Mouse (Mus musculus): ENCODE measurements around the gene Lpp. TPM values are rescaled to one million over a fixed set of nuclear protein-coding genes. Genes with fewer than 3 reads are reported as not detected.

Lpp gene
- polyA plus RNA-seq, 1 experiment: not detected

DNA sequence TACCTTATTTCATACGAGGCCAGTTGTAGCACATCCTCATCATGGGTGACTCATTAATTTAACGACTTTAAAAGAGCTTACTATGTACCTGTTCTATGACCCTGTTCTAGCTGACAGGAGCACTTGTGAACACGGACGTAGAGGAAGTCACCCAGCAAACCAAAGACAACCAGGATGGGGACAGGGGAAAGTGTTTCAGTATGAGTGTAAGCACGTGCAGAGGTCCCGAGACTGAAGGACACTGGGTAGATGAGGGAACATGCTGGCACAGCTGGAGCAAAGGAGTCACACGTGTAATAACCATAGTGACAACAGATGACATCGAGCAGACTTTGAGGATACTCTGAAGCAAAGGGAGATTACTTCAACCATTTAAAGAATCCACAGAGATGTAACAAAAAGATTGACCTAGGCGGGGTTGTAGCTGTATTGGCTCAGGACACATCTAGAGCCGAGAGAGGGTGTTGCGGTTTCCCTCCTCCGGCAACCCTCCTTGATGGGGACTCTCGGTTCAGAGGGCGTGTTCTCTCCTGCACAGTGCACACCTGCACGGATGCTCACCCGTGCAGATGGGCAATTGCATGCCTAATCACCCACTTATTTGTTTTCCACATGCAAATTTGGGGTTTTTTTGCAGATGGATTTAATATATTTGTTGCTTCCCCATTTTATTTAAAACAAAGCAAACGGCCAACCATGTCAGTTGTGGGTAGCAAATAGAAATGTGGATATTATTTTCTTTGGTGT lies 74.4 kb downstream of the Lpp start:
- Histone ChIP-seq H3K4me1 (ENCODE audit: control insufficient read depth, insufficient read depth, low read length) (no peaks in the 10 kb centered on the region), H3K27ac (ENCODE audit: insufficient read depth, low read depth, low read length) (no peak overlapping the region), H3K4me3 (ENCODE audit: insufficient read depth, low read depth, low read length) (no peak overlapping the region)
- TF ChIP-seq CTCF (IDR thresholded peaks at IDR 0.05; ENCODE audit: insufficient read depth, low read depth, low read length): no peak
- no peak for TF ChIP-seq POLR2A (IDR thresholded peaks at IDR 0.05; ENCODE audit: insufficient read depth, low read depth, low read length)
- 91% methylated on average over 17 of the region's 17 CpGs for WGBS

DNA sequence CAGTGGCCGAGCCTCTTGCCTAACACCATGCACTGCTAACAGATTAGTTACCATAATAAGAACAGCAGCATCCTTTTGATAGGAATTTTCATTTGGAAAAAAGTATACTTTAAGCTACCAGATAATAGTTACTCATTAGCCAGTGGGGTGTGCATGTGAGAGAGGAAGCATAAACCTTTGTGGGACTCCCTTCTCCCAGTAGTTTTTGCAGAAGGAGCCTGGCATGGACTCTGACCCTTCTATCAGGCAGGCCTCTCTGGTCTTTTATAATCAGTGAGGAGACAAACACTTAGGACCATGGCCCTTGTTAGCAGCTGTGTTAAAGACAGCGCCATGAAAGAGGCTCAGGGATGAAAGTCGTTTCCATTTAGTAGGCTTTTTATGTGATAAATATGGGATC lies 76.0 kb downstream of the Lpp start:
- TF ChIP-seq CTCF (IDR thresholded peaks at IDR 0.05; ENCODE audit: insufficient read depth, low read depth, low read length) (no peak), POLR2A (IDR thresholded peaks at IDR 0.05; ENCODE audit: insufficient read depth, low read depth, low read length) (no peak)
- Histone ChIP-seq H3K27ac (ENCODE audit: insufficient read depth, low read depth, low read length) (no peak overlapping the region), H3K4me3 (ENCODE audit: insufficient read depth, low read depth, low read length) (no peak overlapping the region), H3K4me1 (ENCODE audit: control insufficient read depth, insufficient read depth, low read length) (no peaks in the 10 kb centered on the region)
- WGBS: 89% methylated on average over 3 of the region's 3 CpGs

DNA sequence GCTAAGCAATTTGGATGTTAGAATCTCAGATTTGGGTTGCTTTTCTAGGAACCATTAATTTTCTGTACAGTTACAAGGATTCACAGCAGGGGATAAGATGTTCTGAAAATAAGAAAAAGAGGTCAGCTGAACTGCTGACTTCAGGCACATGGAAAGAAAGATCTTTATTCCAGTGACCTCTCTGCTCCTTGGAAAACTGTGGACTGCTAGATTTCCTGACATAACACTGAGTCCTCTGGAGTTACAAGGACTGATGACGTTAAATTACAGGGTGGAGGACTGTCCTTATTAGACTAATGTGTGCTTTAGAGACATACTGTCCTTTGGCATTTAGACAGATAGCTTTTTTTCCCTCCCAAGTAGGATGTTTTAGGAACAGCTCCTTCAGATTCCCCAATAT lies 77.3 kb downstream of the Lpp start:
- Histone ChIP-seq H3K27ac (ENCODE audit: insufficient read depth, low read depth, low read length) (no peak overlapping the region), H3K4me3 (ENCODE audit: insufficient read depth, low read depth, low read length) (no peak overlapping the region), H3K4me1 (ENCODE audit: control insufficient read depth, insufficient read depth, low read length) (no peaks in the 10 kb centered on the region)
- 78% methylated on average over 1 of the region's 1 CpGs for WGBS
- TF ChIP-seq POLR2A (IDR thresholded peaks at IDR 0.05; ENCODE audit: insufficient read depth, low read depth, low read length): no peak
- TF ChIP-seq CTCF (IDR thresholded peaks at IDR 0.05; ENCODE audit: insufficient read depth, low read depth, low read length): no peak

DNA sequence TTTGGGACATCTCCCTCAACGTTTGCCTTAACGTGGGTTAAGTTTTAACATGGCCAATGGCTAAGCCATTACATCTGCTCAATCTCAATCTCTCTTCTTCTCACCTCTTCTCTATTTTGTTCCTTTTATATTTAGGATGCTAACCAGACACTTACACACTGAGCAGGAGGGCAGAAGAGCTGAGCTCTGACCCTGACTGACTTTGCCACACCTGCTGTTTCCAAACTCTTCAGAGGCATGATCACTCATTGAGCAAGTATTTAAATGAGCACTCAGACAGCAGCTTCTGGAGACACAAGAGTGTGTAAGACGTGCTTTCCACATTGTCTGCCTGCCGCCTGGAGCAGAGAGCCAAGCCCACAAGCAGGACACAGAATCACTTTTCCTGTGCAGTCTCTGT lies 77.7 kb downstream of the Lpp start:
- H3K4me3 ChIP-seq (ENCODE audit: insufficient read depth, low read depth, low read length): no peak overlapping the region
- TF ChIP-seq CTCF (IDR thresholded peaks at IDR 0.05; ENCODE audit: insufficient read depth, low read depth, low read length) (no peak), POLR2A (IDR thresholded peaks at IDR 0.05; ENCODE audit: insufficient read depth, low read depth, low read length) (no peak)
- no peaks in the 10 kb centered on the region for H3K4me1 ChIP-seq (ENCODE audit: control insufficient read depth, insufficient read depth, low read length)
- H3K27ac ChIP-seq (ENCODE audit: insufficient read depth, low read depth, low read length): no peak overlapping the region
- WGBS: 83% methylated on average over 4 of the region's 4 CpGs

GRCm38 (mm10) chr16:24471801-24472200 lies 78.5 kb downstream of the Lpp start:
- no peak overlapping the region for H3K4me3 ChIP-seq (ENCODE audit: insufficient read depth, low read depth, low read length)
- H3K4me1 ChIP-seq (ENCODE audit: control insufficient read depth, insufficient read depth, low read length): no peaks in the 10 kb centered on the region; the same call in 1 of the 2 replicates
- no peak overlapping the region for H3K27ac ChIP-seq (ENCODE audit: insufficient read depth, low read depth, low read length)
- WGBS: 68% methylated on average over 1 of the region's 1 CpGs
- TF ChIP-seq CTCF (IDR thresholded peaks at IDR 0.05; ENCODE audit: insufficient read depth, low read depth, low read length) (no peak), POLR2A (IDR thresholded peaks at IDR 0.05; ENCODE audit: insufficient read depth, low read depth, low read length) (no peak)

GRCm38 (mm10) chr16:24473966-24474365 lies 80.7 kb downstream of the Lpp start:
- no peak overlapping the region for H3K27ac ChIP-seq (ENCODE audit: insufficient read depth, low read depth, low read length)
- H3K4me3 ChIP-seq (ENCODE audit: insufficient read depth, low read depth, low read length): no peak overlapping the region
- TF ChIP-seq CTCF (IDR thresholded peaks at IDR 0.05; ENCODE audit: insufficient read depth, low read depth, low read length): no peak
- no peak for TF ChIP-seq POLR2A (IDR thresholded peaks at IDR 0.05; ENCODE audit: insufficient read depth, low read depth, low read length)
- WGBS: 95% methylated on average over 3 of the region's 3 CpGs
- no peaks in the 10 kb centered on the region; the same call in 1 of the 2 replicates for H3K4me1 ChIP-seq (ENCODE audit: control insufficient read depth, insufficient read depth, low read length)

GRCm38 (mm10) chr16:24474781-24475180 lies 81.5 kb downstream of the Lpp start:
- Histone ChIP-seq H3K4me3 (ENCODE audit: insufficient read depth, low read depth, low read length) (no peak overlapping the region), H3K4me1 (ENCODE audit: control insufficient read depth, insufficient read depth, low read length) (no peaks in the 10 kb centered on the region; the same call in 1 of the 2 replicates), H3K27ac (ENCODE audit: insufficient read depth, low read depth, low read length) (no peak overlapping the region)
- TF ChIP-seq POLR2A (IDR thresholded peaks at IDR 0.05; ENCODE audit: insufficient read depth, low read depth, low read length): no peak
- no peak for TF ChIP-seq CTCF (IDR thresholded peaks at IDR 0.05; ENCODE audit: insufficient read depth, low read depth, low read length)
- 90% methylated on average over 6 of the region's 6 CpGs for WGBS

DNA sequence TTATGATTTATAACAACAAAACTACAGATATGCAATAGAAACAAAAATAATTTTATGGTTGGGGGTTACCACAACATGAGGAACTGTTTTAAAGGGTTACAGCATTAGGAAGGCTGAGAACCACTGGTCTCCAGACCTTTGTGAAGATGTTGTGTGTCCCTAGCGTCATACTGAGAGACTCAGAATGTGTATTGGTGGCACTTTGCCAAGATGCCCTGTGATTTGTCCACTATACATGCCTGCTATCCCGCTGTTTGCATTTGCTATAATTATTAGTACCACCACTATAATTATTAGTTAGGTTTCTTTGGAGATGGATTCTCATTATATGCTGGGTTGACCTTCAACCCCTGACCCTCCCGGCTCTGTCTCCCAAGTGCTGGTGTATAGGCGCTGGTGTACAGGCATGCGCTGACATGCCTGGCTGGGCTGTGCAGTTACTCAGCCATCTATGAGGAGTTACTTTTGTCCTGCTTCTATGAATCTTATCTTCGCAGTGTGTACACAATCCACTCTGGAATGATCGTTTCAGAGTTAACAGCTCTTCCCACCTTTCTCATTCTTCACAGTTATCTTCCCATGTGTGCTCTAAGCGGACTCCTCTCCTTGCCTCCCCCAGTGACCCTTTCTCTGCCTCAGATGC lies 82.1 kb downstream of the Lpp start:
- H3K27ac ChIP-seq (ENCODE audit: insufficient read depth, low read depth, low read length): no peak overlapping the region
- TF ChIP-seq POLR2A (IDR thresholded peaks at IDR 0.05; ENCODE audit: insufficient read depth, low read depth, low read length) (no peak), CTCF (IDR thresholded peaks at IDR 0.05; ENCODE audit: insufficient read depth, low read depth, low read length) (no peak)
- no peak overlapping the region for H3K4me3 ChIP-seq (ENCODE audit: insufficient read depth, low read depth, low read length)
- no peaks in the 10 kb centered on the region; the same call in 1 of the 2 replicates for H3K4me1 ChIP-seq (ENCODE audit: control insufficient read depth, insufficient read depth, low read length)
- WGBS: 88% methylated on average over 8 of the region's 8 CpGs

DNA sequence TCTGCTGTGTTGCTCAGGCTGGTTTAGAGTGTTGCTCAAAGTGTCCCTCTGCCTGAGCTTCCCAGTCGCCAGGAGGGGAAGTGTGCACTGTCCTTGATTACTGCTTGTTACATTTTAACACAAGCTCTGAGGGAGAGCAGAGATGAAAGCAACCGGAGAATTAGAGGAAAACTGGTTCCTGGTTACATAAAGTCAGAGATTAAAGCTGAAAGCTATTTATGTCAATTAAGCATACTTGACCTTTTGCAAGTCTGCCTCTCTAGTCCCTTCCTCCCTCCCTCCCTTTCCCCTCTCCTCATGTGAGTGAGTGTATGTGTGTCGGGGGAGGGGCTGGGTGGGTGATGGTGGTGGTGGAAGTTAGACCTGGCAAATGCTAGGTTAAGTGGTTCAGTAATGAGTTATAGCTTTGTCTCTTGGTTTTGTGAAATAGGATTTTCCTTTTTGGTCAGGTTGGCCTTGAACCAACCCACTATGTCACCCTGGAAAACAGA lies 83.6 kb downstream of the Lpp start:
- 69% methylated on average over 3 of the region's 3 CpGs for WGBS
- H3K4me1 ChIP-seq (ENCODE audit: control insufficient read depth, insufficient read depth, low read length): no peaks in the 10 kb centered on the region; the same call in 1 of the 2 replicates
- H3K4me3 ChIP-seq (ENCODE audit: insufficient read depth, low read depth, low read length): no peak overlapping the region
- no peak overlapping the region for H3K27ac ChIP-seq (ENCODE audit: insufficient read depth, low read depth, low read length)
- TF ChIP-seq POLR2A (IDR thresholded peaks at IDR 0.05; ENCODE audit: insufficient read depth, low read depth, low read length): no peak
- TF ChIP-seq CTCF (IDR thresholded peaks at IDR 0.05; ENCODE audit: insufficient read depth, low read depth, low read length): no peak
